Mouse (Mus musculus) T-helper 2 cell (primary cell): ENCODE measurements around the gene 4930558K02Rik.

Source experiments
- in situ Hi-C: fragments of 300-600 bp; cut with MboI, MseI; formaldehyde crosslinking; loops from one replicate; pipeline ENCODE4 v1.15.1; 2025; ENCODE audit warnings: high pct_unique_total_duplicates

4930558K02Rik gene

GRCm38 (mm10) chr1:161955846-161956245 is 23.6 kb downstream of the 4930558K02Rik start:
- in situ Hi-C loops: loop anchor here (5.0 kb wide), 1 partner anchor 54 kb away; no protein-coding TSS in a partner anchor

GRCm38 (mm10) chr1:161952599-161952998 is 26.8 kb downstream of the 4930558K02Rik start:
- in situ Hi-C loops: no loop called here

GRCm38 (mm10) chr1:161951009-161951779 is 28.2 kb downstream of the 4930558K02Rik start:
- in situ Hi-C loops: no loop called here

GRCm38 (mm10) chr1:161942082-161942481 is 37.4 kb downstream of the 4930558K02Rik start:
- in situ Hi-C loops: no loop called here

GRCm38 (mm10) chr1:161932286-161932685 is 47.1 kb downstream of the 4930558K02Rik start:
- in situ Hi-C loops: no loop called here

- in situ Hi-C loops: no loop called here
Measured at GRCm38 (mm10) chr1:161931817-161932216, 47.6 kb downstream of the 4930558K02Rik start.

GRCm38 (mm10) chr1:161931313-161931712 is 48.1 kb downstream of the 4930558K02Rik start:
- in situ Hi-C loops: no loop called here

- in situ Hi-C loops: no loop called here
Measured at GRCm38 (mm10) chr1:161927976-161928375, 51.5 kb downstream of the 4930558K02Rik start.

GRCm38 (mm10) chr1:161925281-161925805 is 54.1 kb downstream of the 4930558K02Rik start:
- in situ Hi-C loops: no loop called here

GRCm38 (mm10) chr1:161924321-161924720 is 55.1 kb downstream of the 4930558K02Rik start:
- in situ Hi-C loops: no loop called here

- in situ Hi-C loops: no loop called here
Measured at GRCm38 (mm10) chr1:161921928-161922327, 57.5 kb downstream of the 4930558K02Rik start.

GRCm38 (mm10) chr1:161920475-161921454 is 58.7 kb downstream of the 4930558K02Rik start:
- in situ Hi-C loops: no loop called here

GRCm38 (mm10) chr1:161919594-161919993 is 59.8 kb downstream of the 4930558K02Rik start:
- in situ Hi-C loops: loop anchor here (10.0 kb wide), 1 partner anchor 1885 kb away; no protein-coding TSS in a partner anchor

- in situ Hi-C loops: loop anchor here (10.0 kb wide), 1 partner anchor 1884 kb away; no protein-coding TSS in a partner anchor
Measured at GRCm38 (mm10) chr1:161918682-161919372, 60.6 kb downstream of the 4930558K02Rik start.

- in situ Hi-C loops: loop anchor here (10.0 kb wide), 1 partner anchor 1883 kb away; no protein-coding TSS in a partner anchor
Measured at GRCm38 (mm10) chr1:161917940-161918484, 61.4 kb downstream of the 4930558K02Rik start.

- in situ Hi-C loops: loop anchor here (10.0 kb wide), 1 partner anchor 1881 kb away; no protein-coding TSS in a partner anchor
Measured at GRCm38 (mm10) chr1:161916036-161916435, 63.4 kb downstream of the 4930558K02Rik start.

GRCm38 (mm10) chr1:161913648-161913984 is 65.8 kb downstream of the 4930558K02Rik start:
- in situ Hi-C loops: loop anchor here (10.0 kb wide), 1 partner anchor 1879 kb away; no protein-coding TSS in a partner anchor

GRCm38 (mm10) chr1:161912940-161913647 is 66.3 kb downstream of the 4930558K02Rik start:
- in situ Hi-C loops: loop anchor here (10.0 kb wide), 1 partner anchor 1878 kb away; no protein-coding TSS in a partner anchor

- in situ Hi-C loops: no loop called here
Measured at GRCm38 (mm10) chr1:161909074-161909473, 70.4 kb downstream of the 4930558K02Rik start.
